Mouse (Mus musculus): ENCODE measurements around the gene Mfsd12.

The Mfsd12 gene

DNA sequence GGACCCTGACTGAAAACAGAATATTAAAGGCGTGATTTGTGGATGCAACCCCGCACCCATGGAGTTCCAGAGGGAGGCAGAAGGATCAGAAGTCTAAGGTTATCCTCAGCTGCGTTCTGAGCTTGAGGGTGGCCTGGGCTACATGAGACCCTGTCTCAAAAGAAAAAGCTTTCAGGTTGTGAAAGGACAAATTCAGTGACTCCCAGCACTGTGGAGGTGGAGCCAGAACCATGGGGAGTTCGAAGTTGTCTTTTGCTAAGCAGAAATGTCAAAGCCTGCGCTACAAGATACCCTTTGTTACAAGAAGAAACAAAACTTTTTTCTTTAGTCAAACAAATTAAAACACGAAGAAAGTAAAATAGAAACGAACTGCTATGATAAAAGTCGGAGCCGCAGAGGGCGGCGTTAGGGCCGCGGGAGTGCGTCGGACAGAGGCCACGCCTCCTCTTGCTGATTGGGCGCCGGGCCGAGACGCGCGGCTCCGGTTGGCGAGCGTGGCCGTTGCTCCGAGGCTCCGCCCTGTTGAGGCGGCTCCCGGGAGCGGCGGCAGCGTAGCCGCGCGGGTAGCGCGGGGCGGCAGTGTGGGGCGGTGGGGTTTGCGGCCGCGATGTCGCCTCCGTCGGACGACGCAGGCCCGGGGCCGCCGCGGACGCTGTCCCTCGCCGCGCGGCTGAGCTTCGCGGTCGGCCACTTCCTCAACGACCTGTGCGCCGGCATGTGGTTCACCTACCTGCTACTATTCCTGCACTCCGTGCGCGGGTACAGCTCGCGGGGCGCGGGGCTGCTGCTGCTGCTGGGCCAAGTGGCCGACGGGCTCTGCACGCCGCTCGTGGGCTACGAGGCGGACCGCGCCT lies at the start of gene Mfsd12:
Gene Mfsd12, plus strand, starts transcription at position 501 of the 854 bp plus-strand sequence.
- peak; percentile 84 for DNase-seq (ENCODE audit: low read depth)

GRCm38 (mm10) chr10:81309571-81309970 lies 47.7 kb upstream of the Mfsd12 start:
- DNase-seq (ENCODE audit: low read depth) = no peak

DNA sequence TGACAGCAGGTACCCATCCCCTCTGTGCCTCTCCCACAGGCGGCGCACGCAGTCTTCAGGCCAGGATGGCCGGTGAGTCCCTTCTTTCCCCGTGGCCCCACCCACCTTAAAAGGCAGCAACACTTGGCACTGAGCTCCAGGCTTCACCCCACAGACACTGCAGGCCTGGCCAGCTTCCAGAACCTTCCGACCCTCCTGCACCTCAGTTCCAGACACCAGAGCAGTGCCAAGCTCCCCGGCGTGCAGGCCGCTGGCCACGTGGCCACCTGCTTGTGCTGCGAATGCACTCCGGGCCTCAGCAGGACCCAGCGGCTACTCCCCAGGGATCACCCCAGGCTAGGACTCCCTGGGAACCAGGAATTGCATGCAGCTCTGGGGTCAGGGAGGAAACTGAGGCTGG lies 43.7 kb upstream of the Mfsd12 start:
- DNase-seq (ENCODE audit: low read depth) = no peak

GRCm38 (mm10) chr10:81314201-81314600 lies 43.1 kb upstream of the Mfsd12 start:
- DNase-seq (ENCODE audit: low read depth) = no peak

- no peak for DNase-seq (ENCODE audit: low read depth)
These were observed 41.7 kb upstream of the Mfsd12 start for GRCm38 (mm10) chr10:81315587-81315986.

DNA sequence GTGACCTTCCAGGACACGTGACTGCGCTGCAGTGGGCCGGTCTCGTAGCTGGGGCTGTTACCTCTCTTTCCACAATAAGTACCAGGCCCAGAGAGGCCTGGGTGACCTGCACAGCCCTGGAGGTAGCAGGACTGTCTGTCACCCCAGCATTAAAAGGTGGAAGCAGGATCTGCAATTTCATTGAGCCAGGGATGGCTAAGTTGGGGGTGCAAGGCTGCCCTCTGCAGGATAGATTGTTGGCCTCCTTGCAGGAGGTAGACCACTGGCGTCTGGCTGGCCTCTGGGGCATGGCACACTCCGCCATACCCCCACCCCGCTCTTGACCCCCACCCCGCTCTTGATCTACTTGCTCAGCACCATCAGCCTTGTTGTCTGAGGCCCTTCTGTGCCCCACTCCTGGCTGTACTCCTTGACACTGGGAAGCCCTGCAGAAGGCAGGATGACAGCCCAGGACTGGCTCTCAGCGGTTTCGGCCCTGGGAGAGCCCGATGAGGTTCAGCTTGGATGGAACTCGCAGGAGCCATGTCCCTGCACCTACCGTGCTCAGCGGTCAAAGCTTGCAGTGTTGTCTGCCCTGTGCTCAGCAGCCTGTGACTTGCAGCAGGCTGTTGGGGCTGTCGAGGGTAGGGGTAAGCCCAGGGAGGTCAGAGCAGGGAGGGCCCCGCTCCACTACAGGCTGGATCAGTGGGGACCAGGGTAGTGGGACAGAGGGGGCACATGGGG lies 40.8 kb upstream of the Mfsd12 start:
- peak; percentile 57 for DNase-seq (ENCODE audit: low read depth)

DNA sequence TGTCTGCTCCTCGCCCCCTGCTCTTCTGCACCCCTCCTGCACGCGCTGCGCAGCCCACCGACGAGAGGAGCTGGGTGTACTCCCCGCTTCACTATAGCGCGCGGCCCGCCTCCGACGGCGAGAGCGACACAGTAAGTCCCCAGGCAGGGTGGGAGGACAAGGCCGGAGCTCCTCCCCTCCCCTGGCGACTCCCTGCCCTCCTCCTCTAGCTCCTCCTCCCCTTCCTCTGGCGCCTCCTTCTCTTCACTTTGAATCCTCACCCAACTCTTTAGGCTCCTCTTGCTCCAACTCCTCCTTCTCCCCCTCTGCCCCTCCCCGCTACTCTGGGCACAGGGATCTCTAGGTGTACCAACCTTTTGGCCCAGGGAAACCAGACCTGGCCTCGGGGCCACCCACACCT lies 40.0 kb upstream of the Mfsd12 start:
- DNase-seq (ENCODE audit: low read depth) = no peak

- peak; percentile 59 for DNase-seq (ENCODE audit: low read depth)
These were observed 38.5 kb upstream of the Mfsd12 start for GRCm38 (mm10) chr10:81318589-81319329.

DNA sequence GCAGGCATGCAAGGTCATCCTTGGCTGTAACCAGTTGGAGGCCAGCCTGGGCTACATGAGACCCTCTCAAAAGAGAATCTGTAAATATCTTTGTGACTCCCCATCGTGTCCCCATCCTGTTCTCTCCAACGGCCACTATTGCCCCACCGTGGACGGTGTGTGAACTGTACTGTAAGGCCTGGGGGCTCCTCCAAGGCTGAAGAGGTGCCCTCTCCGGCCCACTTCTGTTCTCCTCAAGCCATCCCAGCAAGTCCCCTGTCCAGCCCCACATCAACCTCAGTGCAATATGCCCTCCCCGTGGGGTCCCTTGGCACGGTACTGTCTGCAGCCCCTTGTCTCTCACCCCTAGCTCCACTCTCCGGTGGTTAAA lies 38.0 kb upstream of the Mfsd12 start:
- peak; percentile 37 for DNase-seq (ENCODE audit: low read depth)

GRCm38 (mm10) chr10:81319741-81320549 lies 37.3 kb upstream of the Mfsd12 start:
- DNase-seq (ENCODE audit: low read depth) = no peak

GRCm38 (mm10) chr10:81320550-81321347 lies 36.5 kb upstream of the Mfsd12 start, which contains the start of gene Cactin:
Gene Cactin (plus strand): TSS chr10:81321103.
- DNase-seq (ENCODE audit: low read depth) = peak; percentile 100

GRCm38 (mm10) chr10:81321436-81321835 lies 35.9 kb upstream of the Mfsd12 start:
- no peak for DNase-seq (ENCODE audit: low read depth)

- no peak for DNase-seq (ENCODE audit: low read depth)
These were observed 34.8 kb upstream of the Mfsd12 start for GRCm38 (mm10) chr10:81322444-81322843.

GRCm38 (mm10) chr10:81323141-81323775 lies 34.0 kb upstream of the Mfsd12 start:
- no peak for DNase-seq (ENCODE audit: low read depth)

DNA sequence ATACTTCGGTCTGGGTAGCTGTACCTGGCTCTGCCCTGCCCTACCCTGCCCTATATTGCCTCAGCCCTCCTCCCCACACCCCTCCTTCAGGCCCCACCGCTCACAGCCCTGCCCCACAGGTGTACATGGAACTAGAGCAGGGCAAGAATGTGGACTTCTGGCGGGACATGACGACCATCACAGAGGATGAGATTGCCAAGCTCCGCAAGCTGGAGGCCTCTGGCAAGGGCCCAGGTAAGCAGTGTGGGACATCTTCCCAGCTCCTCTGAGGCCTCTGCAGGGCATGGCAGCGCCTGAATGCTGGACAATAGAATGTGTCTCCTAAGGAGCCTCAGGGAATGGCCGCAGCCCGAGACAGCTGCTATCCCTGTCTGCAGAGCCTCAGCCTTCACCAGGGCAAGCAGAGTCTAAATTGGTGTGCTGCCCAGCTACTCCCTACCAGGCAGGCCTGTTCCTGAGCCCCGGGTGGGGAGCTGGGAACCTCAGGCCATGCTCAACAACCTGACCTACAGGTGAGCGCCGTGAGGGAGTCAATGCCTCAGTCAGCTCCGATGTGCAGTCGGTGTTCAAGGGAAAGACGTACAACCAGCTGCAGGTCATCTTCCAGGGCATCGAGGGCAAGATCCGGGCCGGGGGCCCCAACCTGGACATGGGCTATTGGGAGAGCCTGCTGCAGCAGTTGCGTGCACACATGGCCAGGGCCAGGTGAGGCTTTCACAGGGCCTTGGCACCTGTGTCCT lies 33.3 kb upstream of the Mfsd12 start:
- DNase-seq (ENCODE audit: low read depth) = no peak

DNA sequence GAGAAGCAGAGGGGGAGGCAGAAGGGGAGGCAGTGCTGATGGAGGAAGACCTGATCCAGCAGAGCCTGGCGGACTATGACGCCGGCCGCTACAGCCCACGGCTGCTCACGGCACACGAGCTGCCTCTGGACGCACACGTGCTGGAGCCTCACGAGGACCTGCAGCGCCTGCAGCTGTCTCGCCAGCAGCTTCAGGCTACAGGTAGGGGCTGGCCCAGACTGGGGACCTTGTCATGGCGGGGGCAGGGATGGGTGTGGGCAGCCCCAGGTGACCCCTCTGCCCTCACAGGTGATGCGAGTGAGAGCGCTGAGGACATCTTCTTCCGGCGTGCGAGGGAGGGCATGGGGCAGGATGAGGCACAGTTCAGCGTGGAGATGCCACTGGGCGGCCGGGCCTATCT lies 32.1 kb upstream of the Mfsd12 start:
- DNase-seq (ENCODE audit: low read depth) = no peak

DNA sequence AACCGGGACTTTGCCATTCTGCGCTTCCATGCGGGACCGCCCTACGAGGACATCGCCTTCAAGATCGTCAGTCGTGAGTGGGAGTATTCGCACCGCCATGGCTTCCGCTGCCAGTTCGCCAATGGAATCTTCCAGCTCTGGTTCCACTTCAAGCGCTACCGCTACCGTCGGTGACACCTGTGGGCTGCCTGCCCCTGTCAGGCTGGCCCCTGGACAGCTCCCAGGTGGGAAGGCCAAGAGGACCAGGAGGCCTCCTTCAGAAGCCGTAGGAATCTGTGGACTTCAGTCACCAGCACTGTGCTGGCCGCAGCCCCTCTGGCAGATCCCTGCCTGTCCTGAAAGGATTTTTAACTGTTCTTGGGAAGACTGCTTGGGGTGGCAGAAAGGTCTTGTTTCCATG lies 31.5 kb upstream of the Mfsd12 start:
- no peak for DNase-seq (ENCODE audit: low read depth)

DNA sequence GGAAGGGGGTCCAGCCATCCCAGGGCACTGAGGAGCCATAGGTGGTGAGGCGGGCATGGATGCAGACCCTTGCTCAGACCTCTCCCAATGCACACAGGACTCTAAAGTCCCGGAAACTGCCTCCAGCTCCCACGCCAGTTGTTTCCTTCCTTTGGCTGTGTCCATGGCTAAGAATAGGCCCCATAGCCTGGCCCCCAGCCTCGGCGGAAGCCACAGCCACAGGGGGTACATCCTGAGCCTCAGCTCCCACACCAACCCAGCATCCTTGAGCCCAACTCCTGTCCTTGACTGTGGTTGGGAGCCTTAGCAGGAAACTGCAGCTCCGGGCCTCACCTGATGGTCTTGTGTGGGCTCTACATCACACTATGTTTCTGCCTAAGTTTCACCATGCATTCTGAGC lies 30.4 kb upstream of the Mfsd12 start:
- peak; percentile 87 for DNase-seq (ENCODE audit: low read depth)

DNA sequence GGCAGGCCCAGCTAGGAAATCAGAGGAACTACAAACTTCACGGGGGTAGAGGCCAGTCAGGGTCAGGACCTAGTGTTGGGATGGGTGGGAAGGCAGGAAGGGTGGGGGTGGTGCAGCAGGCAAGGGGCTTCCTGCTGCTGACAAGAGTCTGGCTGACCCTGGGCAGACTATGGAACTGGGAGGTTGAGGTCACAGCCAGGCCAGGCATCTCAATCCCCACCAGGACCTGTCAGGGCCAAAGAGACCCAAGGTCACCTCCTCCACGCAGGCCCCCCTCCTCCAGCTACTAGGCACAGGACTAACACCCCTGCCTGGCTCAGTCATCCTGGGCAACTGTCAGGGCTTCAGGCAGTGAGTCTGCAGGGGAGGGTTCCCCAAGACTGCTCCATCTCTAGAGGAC lies 29.3 kb upstream of the Mfsd12 start:
- DNase-seq (ENCODE audit: low read depth) = no peak

DNA sequence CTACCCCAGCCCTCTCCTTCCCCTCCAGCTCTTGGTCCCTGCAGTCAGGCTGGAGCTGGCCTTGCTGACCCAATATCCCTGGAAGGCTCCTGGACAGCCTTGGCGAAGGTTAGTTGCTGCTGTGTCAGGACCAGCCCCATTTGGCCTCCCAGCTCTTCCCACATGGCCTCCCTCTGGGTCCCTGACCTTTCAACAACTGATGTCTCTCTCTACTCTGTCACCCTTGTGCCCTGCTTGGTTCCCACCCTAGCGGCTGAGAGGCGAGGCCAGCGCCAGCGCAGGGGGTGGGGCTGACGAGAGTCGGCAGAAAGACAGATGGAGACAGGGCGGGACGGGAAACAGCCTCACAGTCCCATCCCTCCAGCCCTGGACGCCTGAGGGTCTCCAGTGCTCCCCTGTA lies 28.9 kb upstream of the Mfsd12 start, which contains the start of gene Tbxa2r:
Gene Tbxa2r, plus strand, starts transcription at position 346 of the 400 bp plus-strand sequence.
- DNase-seq (ENCODE audit: low read depth) = no peak

All from 416B (cell line).